Mouse (Mus musculus): Measurements from ENCODE around the gene Ccdc184. TPM values are rescaled to one million over a fixed set of nuclear protein-coding genes. Genes with fewer than 3 reads are reported as not detected.

The Ccdc184 gene
- total and polyA plus RNA-seq, 3 experiments, result 0.52 TPM; not detected in 2

DNA sequence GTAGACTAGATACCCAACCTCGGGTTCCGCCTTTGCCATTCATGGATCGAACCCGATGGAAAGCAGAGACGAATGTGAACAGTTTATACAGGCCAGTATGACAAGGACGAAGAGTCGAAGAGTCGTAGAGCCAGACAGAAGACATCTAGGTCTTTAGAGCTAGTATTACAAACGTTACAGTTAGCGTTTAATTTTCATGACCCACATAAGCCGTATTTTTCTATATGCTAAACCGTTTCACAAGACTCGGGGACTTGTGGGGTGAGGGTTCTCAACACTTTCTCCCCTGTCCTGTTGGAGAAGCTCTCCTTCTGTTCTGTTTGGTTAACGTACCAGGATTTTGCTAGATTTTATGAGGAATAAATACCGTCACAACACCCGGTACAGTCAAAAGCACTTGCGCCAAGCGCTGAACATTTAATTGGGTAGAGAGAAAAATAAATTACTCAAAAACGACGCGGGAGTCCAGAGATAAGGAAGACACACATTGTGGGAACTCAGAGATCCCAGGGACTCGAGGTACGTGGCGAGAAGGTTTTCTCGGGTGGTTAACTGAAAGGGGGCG lies 13.7 kb downstream of the Ccdc184 start:
- Histone ChIP-seq H3K36me3 (ENCODE audit: control insufficient read depth in 1 of 2, insufficient read depth in 2 of 2, low read length in 2 of 2) (peaks cover 0 to 5% of the 10 kb centered on the region in 2 experiments; a peak in 1 of 4 replicates), H3K27ac (ENCODE audit: control insufficient read depth, low read depth, low read length) (no peak overlapping the region), H3K4me1 (ENCODE audit: control insufficient read depth in 1 of 2, insufficient read depth in 2 of 2, low read length in 2 of 2) (peaks cover 0 to 8% of the 10 kb centered on the region in 2 experiments; a peak in 3 of 4 replicates), H3K9ac (ENCODE audit: control insufficient read depth, low read depth, low read length, poor library complexity, severe bottlenecking) (peak overlapping the region; percentile 16), H3K4me3 (ENCODE audit: control insufficient read depth in 1 of 2, insufficient read depth in 1 of 2, low read depth in 2 of 2, low read length in 2 of 2) (peak overlapping the region; percentile 28 to 62), H3K27me3 (ENCODE audit: control insufficient read depth in 1 of 2, insufficient read depth in 2 of 2, low read length in 2 of 2) (peaks cover 14% of the 10 kb centered on the region in 2 experiments), H3K9me3 (replicated peaks; ENCODE audit: insufficient read depth, low read length) (no peaks in the 10 kb centered on the region), H3K79me2 (ENCODE audit: control insufficient read depth, insufficient read depth, low read length, poor library complexity) (no peaks in the 10 kb centered on the region)
- TF ChIP-seq MXI1 (IDR thresholded peaks at IDR 0.05; ENCODE audit: low read depth, low read length), result peak; percentile 45; the same call in 1 of the 2 replicates
- no peak for TF ChIP-seq MAFK (IDR thresholded peaks at IDR 0.05; ENCODE audit: borderline replicate concordance, low read depth, low read length)
- 0 out of 2 replicates have a peak, but pooled peaks have one; percentile 50 for TF ChIP-seq MYB (IDR thresholded peaks at IDR 0.05; ENCODE audit: low read depth, low read length)
- TF ChIP-seq SMC3 (IDR thresholded peaks at IDR 0.05; ENCODE audit: low read depth, low read length), result no peak
- no peak for TF ChIP-seq CTCF (IDR thresholded peaks at IDR 0.05 in 2 of 3, conservative IDR thresholded peaks at IDR 0.05 in 1 of 3; ENCODE audit: control insufficient read depth in 1 of 3, insufficient read depth in 1 of 3, low read depth in 2 of 3, low read length in 3 of 3, poor library complexity in 1 of 3, severe bottlenecking in 1 of 3)
- TF ChIP-seq CHD2 (IDR thresholded peaks at IDR 0.05; ENCODE audit: low read length), result no peak
- no peak for TF ChIP-seq ZMIZ1 (IDR thresholded peaks at IDR 0.05; ENCODE audit: low read depth, low read length)
- TF ChIP-seq SIN3A (IDR thresholded peaks at IDR 0.05; ENCODE audit: low read length), result 0 out of 2 replicates have a peak, but pooled peaks have one; percentile 82
- TF ChIP-seq RCOR1 (IDR thresholded peaks at IDR 0.05; ENCODE audit: low read depth, low read length), result no peak
- TF ChIP-seq MAX (IDR thresholded peaks at IDR 0.05; ENCODE audit: low read length), result peak; percentile 24; the same call in 1 of the 2 replicates
- TF ChIP-seq ZNF384 (IDR thresholded peaks at IDR 0.05; ENCODE audit: low read depth, low read length), result no peak; the same call in 1 of the 2 replicates
- peak; percentile 62 for TF ChIP-seq GATA1 (IDR thresholded peaks at IDR 0.05; ENCODE audit: low read depth, low read length)
- peak; percentile 54; the same call in 1 of the 2 replicates for TF ChIP-seq MYC (IDR thresholded peaks at IDR 0.05; ENCODE audit: low read depth, low read length)
- TF ChIP-seq HCFC1 (IDR thresholded peaks at IDR 0.05; ENCODE audit: low read depth, low read length), result 0 out of 2 replicates have a peak, but pooled peaks have one; percentile 7
- TF ChIP-seq TAL1 (IDR thresholded peaks at IDR 0.05; ENCODE audit: low read length), result no peak
- peak; percentile 55; the same call in 1 of the 2 replicates for TF ChIP-seq TCF12 (IDR thresholded peaks at IDR 0.05; ENCODE audit: low read depth, low read length)
- peak; percentile 56 to 62; a peak in 3 of 4 replicates for TF ChIP-seq EP300 (IDR thresholded peaks at IDR 0.05; ENCODE audit: low read depth in 1 of 2, low read length in 2 of 2)
- no peak for TF ChIP-seq USF2 (IDR thresholded peaks at IDR 0.05; ENCODE audit: borderline replicate concordance in 1 of 2, insufficient read depth in 1 of 2, low read depth in 1 of 2, low read length in 2 of 2)
- DNase-seq (ENCODE audit: low read depth, low spot score), result no peak

DNA sequence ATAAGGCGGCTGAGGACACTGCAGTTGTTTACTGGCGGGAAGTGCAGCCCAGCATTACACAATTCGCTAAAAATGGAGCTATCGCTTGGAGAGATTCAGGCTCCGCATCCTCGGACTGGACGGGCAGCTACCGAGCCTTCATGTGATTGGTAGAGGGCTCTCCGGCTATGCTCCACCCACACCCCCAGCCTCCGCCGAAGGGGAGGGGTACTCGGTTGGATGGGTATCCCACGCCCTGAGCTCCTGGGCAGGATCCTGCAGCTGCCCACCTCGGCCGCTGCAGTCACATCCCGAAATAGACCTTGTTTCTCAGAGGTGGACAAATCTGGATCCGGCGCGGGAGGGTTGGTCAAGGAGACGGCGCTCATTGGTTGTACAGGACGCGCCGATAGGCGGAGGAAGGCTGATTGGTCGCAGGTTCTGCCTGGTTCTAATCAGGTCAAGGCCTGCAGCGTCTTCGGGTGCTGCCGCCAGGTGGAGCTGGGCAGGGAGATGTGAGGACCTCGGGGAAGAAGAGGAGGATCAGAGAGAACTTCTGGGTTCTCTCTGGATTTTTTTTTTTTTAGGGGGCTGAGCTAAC lies 14.3 kb downstream of the Ccdc184 start:
- H3K4me1 ChIP-seq (ENCODE audit: control insufficient read depth in 1 of 2, insufficient read depth in 2 of 2, low read length in 2 of 2), result peaks cover 0 to 8% of the 10 kb centered on the region in 2 experiments; a peak in 3 of 4 replicates
- peaks cover 17 to 20% of the 10 kb centered on the region in 2 experiments for H3K27me3 ChIP-seq (ENCODE audit: control insufficient read depth in 1 of 2, insufficient read depth in 2 of 2, low read length in 2 of 2)
- peaks cover 0 to 5% of the 10 kb centered on the region in 2 experiments; a peak in 1 of 4 replicates for H3K36me3 ChIP-seq (ENCODE audit: control insufficient read depth in 1 of 2, insufficient read depth in 2 of 2, low read length in 2 of 2)
- peak overlapping the region; percentile 16 for H3K9ac ChIP-seq (ENCODE audit: control insufficient read depth, low read depth, low read length, poor library complexity, severe bottlenecking)
- no peaks in the 10 kb centered on the region for H3K9me3 ChIP-seq (replicated peaks; ENCODE audit: insufficient read depth, low read length)
- peak; percentile 98 for DNase-seq (ENCODE audit: low read depth, low spot score)
- H3K4me3 ChIP-seq (ENCODE audit: control insufficient read depth in 1 of 2, insufficient read depth in 1 of 2, low read depth in 2 of 2, low read length in 2 of 2), result peak overlapping the region; percentile 28 to 62
- H3K79me2 ChIP-seq (ENCODE audit: control insufficient read depth, insufficient read depth, low read length, poor library complexity), result no peaks in the 10 kb centered on the region
- no peak overlapping the region for H3K27ac ChIP-seq (ENCODE audit: control insufficient read depth, low read depth, low read length)
- peak; percentile 51; the same call in 1 of the 2 replicates for TF ChIP-seq TBP (IDR thresholded peaks at IDR 0.05; ENCODE audit: low read depth, low read length)
- TF ChIP-seq MAFK (IDR thresholded peaks at IDR 0.05; ENCODE audit: borderline replicate concordance, low read depth, low read length), result no peak
- TF ChIP-seq RCOR1 (IDR thresholded peaks at IDR 0.05; ENCODE audit: low read depth, low read length), result peak; percentile 18; the same call in 1 of the 2 replicates
- 0 out of 2 replicates have a peak, but pooled peaks have one; percentile 20 for TF ChIP-seq HCFC1 (IDR thresholded peaks at IDR 0.05; ENCODE audit: low read depth, low read length)
- peak; percentile 60 for TF ChIP-seq ZC3H11A (IDR thresholded peaks at IDR 0.05; ENCODE audit: low read depth, low read length)
- 0 out of 2 replicates have a peak, but pooled peaks have one; percentile 21 for TF ChIP-seq NRF1 (IDR thresholded peaks at IDR 0.05; ENCODE audit: insufficient read depth, low read depth, low read length, poor library complexity, severe bottlenecking)
- TF ChIP-seq BHLHE40 (IDR thresholded peaks at IDR 0.05; ENCODE audit: borderline replicate concordance, low read depth, low read length), result no peak
- peak; percentile 70 for TF ChIP-seq RAD21 (IDR thresholded peaks at IDR 0.05; ENCODE audit: low read depth, low read length)
- peak; percentile 82; the same call in 1 of the 2 replicates for TF ChIP-seq E2F4 (IDR thresholded peaks at IDR 0.05; ENCODE audit: borderline replicate concordance, low read depth, low read length)
- no peak for TF ChIP-seq POLR2AphosphoS5 (IDR thresholded peaks at IDR 0.05; ENCODE audit: borderline replicate concordance, low read depth, low read length)
- no peak for TF ChIP-seq USF1 (IDR thresholded peaks at IDR 0.05; ENCODE audit: low read depth, low read length)
- peak; percentile 94 for TF ChIP-seq GATA1 (IDR thresholded peaks at IDR 0.05; ENCODE audit: low read depth, low read length)
- peak; percentile 48 for TF ChIP-seq SIN3A (IDR thresholded peaks at IDR 0.05; ENCODE audit: low read length)
- TF ChIP-seq MYC (IDR thresholded peaks at IDR 0.05; ENCODE audit: low read depth, low read length), result no peak
- peak; percentile 98 for TF ChIP-seq SMC3 (IDR thresholded peaks at IDR 0.05; ENCODE audit: low read depth, low read length)
- no peak for TF ChIP-seq NELFE (IDR thresholded peaks at IDR 0.05; ENCODE audit: low read depth, low read length)
- TF ChIP-seq POLR2A (IDR thresholded peaks at IDR 0.05; ENCODE audit: control insufficient read depth in 1 of 2, insufficient read depth in 1 of 2, low read depth in 1 of 2, low read length in 2 of 2, poor library complexity in 1 of 2), result peak; percentile 23 to 37; a peak in 1 of 4 replicates

All from MEL (cell line).